Mouse (Mus musculus): ENCODE measurements around the gene Ttc3.
"Not testable (repeated sequence)": the region's sequence is repeated elsewhere in the genome, so short reads cannot be mapped to it uniquely, and the experiment has no call there.

Gene Ttc3

GRCm38 (mm10) chr16:94435495-94436234 lies 65.2 kb downstream of the Ttc3 start:
- DNase-seq (ENCODE audit: low spot score) = no peak

DNA sequence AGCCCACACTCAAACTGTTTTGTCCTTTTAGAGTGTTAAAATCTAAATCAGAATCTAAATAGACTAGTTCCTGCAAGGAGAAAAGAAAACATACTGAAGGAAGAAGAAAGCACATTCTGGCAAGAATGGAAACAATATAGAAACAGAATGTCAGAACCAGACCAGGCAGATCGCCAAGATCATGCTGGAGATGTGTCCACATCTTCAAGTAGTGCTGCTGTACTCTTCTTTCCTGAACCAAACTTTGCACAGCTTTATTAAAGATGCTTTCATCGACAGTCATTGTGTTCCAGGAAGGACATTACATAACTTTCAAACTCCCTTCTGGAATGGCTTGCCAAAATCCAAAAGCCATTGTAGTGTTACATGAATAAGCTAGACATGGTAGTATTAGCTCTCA lies 66.4 kb downstream of the Ttc3 start:
- DNase-seq (ENCODE audit: low spot score) = no peak

GRCm38 (mm10) chr16:94441361-94441760 lies 70.9 kb downstream of the Ttc3 start:
- DNase-seq (ENCODE audit: low spot score) = no peak

DNA sequence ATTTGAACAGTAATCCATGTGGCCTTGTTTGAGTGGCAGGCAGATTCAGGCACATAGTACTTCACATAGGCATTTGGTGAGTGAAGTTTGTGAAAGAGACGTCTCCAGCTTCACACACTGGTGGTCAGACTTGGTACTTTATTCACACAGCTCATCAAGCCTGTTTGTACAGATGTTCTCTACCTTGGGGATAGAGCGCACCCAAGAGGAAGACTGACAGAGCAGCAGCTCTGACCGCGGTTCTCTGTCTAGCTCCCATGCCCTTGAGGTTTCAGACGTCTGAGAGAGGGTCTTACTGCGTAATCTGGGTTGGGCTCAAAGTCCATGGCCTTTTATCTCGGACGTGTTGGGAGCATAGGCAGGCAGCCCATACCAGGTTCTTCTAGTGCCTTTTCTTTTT lies 78.7 kb downstream of the Ttc3 start:
- DNase-seq (ENCODE audit: low spot score) = no peak

- DNase-seq (ENCODE audit: low spot score) = no peak
These were observed 79.2 kb downstream of the Ttc3 start for GRCm38 (mm10) chr16:94449632-94450031.

GRCm38 (mm10) chr16:94451545-94452488 lies 81.4 kb downstream of the Ttc3 start:
- no peak for DNase-seq (ENCODE audit: low spot score)

- DNase-seq (ENCODE audit: low spot score) = no peak
These were observed 82.3 kb downstream of the Ttc3 start for GRCm38 (mm10) chr16:94452768-94453167.

- DNase-seq (ENCODE audit: low spot score) = no peak
These were observed 83.7 kb downstream of the Ttc3 start for GRCm38 (mm10) chr16:94454146-94454545.

GRCm38 (mm10) chr16:94464067-94464466 lies 93.6 kb downstream of the Ttc3 start:
- no peak for DNase-seq (ENCODE audit: low spot score)

DNA sequence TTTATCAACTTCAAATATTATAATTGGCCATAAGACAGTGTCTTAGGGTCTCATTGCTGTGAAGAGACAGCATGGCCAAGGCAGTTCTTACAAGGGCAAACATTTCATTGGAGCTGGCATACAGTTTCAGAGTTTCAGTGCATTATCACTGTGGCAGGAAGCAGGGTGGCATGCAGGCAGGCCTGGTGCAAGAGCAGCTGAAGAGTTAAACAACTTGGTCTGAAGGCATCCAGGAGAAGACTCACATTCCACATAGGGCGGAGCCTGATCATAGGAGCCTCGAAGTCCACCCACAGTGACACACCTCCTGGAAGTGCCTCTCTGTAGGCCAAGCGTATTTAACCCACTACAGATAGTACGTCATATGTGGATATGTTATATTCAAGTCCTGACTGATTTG lies 95.5 kb downstream of the Ttc3 start:
- no peak for DNase-seq (ENCODE audit: low spot score)

DNA sequence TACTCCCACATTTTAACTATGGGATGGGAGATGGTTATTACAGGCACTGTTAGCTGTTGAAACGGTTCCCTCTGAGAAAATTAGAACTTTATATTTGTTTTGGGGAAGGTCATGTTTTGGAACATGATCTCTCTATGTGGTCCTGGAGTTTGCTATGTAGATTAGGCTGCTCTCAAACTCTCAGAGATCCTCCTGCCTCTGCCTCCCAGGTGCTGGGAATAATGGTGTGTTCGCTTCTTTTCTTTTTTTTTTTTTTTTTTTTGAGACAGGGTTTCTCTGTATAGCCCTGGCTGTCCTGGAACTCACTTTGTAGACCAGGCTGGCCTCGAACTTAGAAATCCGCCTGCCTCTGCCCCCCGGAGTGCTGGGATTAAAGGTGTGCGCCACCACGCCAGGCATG lies 95.9 kb downstream of the Ttc3 start:
- not testable (repeated sequence) for DNase-seq (ENCODE audit: low spot score)

GRCm38 (mm10) chr16:94467337-94468055 lies 97.1 kb downstream of the Ttc3 start:
- no peak for DNase-seq (ENCODE audit: low spot score)

DNA sequence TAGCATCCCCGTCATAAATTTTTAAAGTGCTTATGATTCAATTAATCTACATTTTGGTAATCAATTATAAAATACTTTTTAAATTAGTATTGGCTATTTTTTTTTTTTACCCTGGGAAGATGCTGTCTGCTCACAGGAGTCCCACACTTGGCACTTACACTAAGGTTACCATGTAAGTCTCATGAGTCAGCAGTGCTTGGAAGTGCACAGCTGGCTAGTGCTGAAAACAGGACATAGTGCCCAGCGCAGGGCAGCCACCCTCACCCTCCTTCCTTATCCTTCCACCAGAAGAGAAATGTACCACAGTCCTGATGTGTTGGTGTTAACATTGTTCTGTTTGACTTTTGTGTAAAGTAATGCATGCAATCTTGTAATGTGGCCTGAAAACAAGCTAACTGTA lies 98.0 kb downstream of the Ttc3 start:
- no peak for DNase-seq (ENCODE audit: low spot score)

GRCm38 (mm10) chr16:94472515-94472951 lies 102.1 kb downstream of the Ttc3 start:
- peak; percentile 44 for DNase-seq (ENCODE audit: low spot score)

DNA sequence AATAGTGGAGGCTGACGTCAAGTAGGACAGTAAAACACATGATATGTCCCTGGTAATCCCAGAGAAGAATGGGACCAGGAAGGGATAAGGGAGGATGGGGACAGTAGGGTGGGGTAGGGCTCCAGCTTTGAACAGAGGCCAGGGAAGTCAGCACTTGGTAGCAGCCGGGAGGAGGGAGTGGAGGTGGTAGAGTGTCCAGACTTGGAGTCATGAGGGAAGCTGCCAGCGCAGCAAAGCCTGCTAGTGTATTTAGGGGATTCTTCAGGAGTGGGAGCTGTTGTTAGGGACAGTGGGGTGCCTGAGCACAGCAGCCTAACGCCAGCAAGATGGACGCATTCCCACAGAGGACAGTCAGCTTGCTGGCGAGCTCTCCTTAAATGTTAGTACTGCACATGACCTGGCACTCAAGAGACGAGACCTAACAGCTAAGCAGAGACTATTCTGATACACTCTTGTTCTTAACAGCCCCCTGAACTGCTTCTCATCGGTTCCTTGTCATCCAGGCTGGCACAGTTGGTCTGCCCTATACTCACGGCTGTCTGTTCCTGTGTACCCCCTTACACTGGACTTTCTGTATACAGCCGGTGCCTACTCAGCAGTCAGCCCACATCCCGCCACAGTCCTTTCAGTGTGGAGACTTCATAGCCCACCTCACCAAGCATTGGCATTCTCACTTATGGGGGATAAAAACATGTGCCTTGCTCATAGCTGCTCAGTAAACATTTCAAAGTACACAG lies 102.8 kb downstream of the Ttc3 start:
- no peak for DNase-seq (ENCODE audit: low spot score)

- no peak for DNase-seq (ENCODE audit: low spot score)
These were observed 114.5 kb downstream of the Ttc3 start for GRCm38 (mm10) chr16:94484752-94485535.

DNA sequence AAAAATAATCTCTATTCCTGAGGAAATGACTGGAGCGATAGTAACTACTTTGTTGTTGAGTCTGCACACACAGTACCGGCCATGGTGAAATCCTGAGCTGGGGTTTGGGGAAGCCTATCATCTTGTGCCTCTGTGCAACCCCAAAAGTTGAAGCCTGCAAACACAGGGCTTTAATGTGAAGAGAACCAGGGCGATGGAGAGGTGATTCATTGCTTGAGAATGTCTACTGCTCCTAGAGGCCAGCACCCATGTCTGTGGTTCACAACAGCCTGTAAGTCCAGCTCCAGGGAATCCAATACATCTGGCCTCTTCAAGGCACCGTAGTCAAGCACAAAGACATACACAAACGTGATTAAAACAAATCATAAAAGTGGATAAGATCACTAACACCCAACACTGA lies 116.9 kb downstream of the Ttc3 start:
- DNase-seq (ENCODE audit: low spot score) = no peak

DNA sequence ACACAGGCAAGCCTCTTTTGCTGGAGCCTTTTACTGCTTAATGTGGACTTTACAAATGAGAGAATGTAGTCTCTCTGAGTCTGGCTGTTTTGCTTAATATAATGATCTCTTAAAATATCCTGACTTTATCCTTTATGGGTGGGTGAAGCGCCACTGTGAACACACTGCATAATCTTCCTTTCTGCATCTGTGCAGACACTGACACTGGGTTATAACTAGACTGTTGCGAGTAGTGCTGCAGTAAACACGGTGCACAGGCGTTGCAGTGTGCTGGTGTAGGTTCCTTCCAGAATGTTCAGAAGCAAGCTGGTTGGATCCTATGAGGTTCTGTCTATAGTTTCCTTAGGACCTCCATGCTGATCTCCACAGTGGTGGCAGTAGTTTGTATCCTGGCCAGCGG lies 118.9 kb downstream of the Ttc3 start:
- no peak for DNase-seq (ENCODE audit: low spot score)

GRCm38 (mm10) chr16:94497176-94497575 lies 126.8 kb downstream of the Ttc3 start:
- DNase-seq (ENCODE audit: low spot score) = not testable (repeated sequence)

DNA sequence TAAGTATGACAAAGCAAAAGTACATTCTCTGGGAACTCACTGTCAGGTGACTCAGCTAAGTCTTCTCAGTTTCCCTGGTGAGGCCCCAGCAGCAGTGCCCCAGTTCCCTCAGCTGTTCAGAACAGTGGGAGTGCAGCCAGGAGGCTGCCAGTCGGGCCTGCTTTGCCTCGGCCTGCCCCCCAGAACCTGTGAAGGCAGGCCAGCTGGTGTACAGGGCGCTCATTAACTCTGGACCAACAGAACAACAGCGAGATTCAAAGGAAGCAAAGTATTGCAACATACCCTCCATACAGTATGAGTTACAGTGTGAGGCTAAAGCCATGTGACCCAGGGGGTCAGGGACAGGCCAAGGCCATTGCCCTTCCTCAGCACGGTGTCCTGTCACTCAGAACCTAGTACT lies 127.5 kb downstream of the Ttc3 start:
- DNase-seq (ENCODE audit: low spot score) = no peak

- no peak for DNase-seq (ENCODE audit: low spot score)
These were observed 133.8 kb downstream of the Ttc3 start for GRCm38 (mm10) chr16:94504192-94504591.

Data from layer of hippocampus, adult 9-10 months (tissue).